Mouse (Mus musculus): ENCODE data around the gene Pde4d.

GRCm38 (mm10) chr13:109677047-109677446 lies 1227.3 kb downstream of the Pde4d start:
- TF ChIP-seq POLR2A (IDR thresholded peaks at IDR 0.05; ENCODE audit: extremely low read depth, insufficient read depth, low read length) (no peak), CTCF (IDR thresholded peaks at IDR 0.05; ENCODE audit: extremely low read depth, insufficient read depth, low read length) (no peak)
